Mouse (Mus musculus): Measurements from ENCODE around the gene Prdx5. TPM values are rescaled to one million over a fixed set of nuclear protein-coding genes. Genes with fewer than 3 reads are reported as not detected.

Prdx5 gene
- polyA plus RNA-seq, 1 experiment from 2014 or later = 215 TPM

DNA sequence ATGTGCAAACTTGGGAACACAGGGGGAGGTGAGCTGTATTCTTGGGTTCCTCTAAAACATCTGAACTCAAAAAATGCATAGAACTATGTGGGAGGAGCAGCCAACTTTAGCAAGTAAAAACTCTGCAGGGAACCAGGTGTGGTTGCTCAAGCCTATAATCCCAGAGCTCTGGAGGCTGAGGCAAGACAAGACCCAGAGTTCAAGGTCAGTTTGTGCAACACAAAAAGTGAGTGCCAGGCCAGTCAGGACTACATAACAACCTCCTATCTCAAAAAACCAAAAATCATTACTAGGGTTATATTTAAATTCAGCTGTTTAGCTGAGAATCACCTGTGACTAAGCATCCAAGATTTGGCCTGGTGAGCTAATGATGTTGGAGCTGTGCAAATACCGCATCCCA, 22.1 kb upstream of the Prdx5 start:
- no peak overlapping the region for H3K4me2 ChIP-seq (ENCODE audit: low read length)
- ATAC-seq (ENCODE audit: low FRiP score, low TSS enrichment) = no peak

DNA sequence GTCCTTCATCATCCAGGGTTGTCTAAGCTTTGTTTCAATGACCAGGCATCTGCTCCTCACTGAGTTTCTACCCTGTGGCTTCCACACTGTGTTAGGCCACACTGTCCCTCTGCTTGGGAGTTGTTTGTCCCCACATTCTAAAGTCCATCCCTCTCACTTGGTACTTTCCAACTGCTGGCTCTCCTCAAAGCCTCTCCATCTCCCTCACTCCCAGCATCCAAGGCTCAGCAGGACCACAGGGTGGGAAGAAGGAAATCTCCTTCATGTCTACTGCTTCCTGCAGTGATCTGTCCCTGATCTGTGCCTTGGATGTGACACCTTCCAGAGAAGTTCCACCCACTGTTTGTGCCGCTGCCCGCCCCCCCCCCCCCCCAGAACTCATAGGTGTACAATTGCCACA, 21.1 kb upstream of the Prdx5 start:
- ATAC-seq (ENCODE audit: low FRiP score, low TSS enrichment) = no peak
- 0% methylated on average over 2 of the region's 2 CpGs for WGBS

More for the DNA sequence above, 22.1 kb upstream of the Prdx5 start:
- Histone ChIP-seq H3K4me1 (ENCODE audit: control insufficient read depth, insufficient read depth, low read length) (peaks cover 8% of the 10 kb centered on the region; the same call in 1 of the 2 replicates), H3K27ac (replicated peaks; ENCODE audit: low read depth, low read length) (no peak overlapping the region), H3K4me3 (replicated peaks; ENCODE audit: low read depth, low read length) (no peak overlapping the region), H3K9me3 (ENCODE audit: control insufficient read depth, low read length) (no peaks in the 10 kb centered on the region), H3K9ac (replicated peaks; ENCODE audit: low read length) (no peak overlapping the region), H3K36me3 (ENCODE audit: control insufficient read depth, insufficient read depth, low read length) (no peaks in the 10 kb centered on the region), H3K27me3 (ENCODE audit: control insufficient read depth, insufficient read depth, low read length) (peaks cover 80% of the 10 kb centered on the region)
- no peak for DNase-seq
- WGBS = 39% methylated on average over 1 of the region's 1 CpGs

DNA sequence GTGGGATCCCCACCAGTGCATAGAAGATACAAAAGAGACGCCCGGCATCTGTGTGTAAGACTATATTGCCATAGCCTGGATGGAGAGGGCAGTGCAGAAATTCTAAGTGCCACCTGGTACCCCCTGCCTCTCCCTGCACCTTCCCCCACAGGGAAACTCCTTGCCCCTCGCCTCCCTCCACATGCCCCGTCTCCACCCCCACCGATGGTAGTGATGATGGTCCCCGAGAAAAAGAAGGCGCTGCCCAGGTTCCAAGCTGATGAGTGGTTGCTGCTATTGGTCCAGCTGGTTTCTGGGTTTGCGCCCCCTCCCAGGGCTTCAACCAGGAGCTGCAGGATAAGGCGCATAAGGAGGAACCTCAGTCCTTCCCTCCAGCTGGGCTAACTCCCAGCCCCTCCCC, 18.2 kb upstream of the Prdx5 start:
- H3K4me3 ChIP-seq (replicated peaks; ENCODE audit: low read depth, low read length) = no peak overlapping the region
- no peak overlapping the region for H3K9ac ChIP-seq (replicated peaks; ENCODE audit: low read length)
- H3K4me1 ChIP-seq (ENCODE audit: control insufficient read depth, insufficient read depth, low read length) = no peaks in the 10 kb centered on the region
- ATAC-seq (ENCODE audit: low FRiP score, low TSS enrichment) (no peak), DNase-seq (no peak)
- peaks cover 86% of the 10 kb centered on the region for H3K27me3 ChIP-seq (ENCODE audit: control insufficient read depth, insufficient read depth, low read length)
- no peak overlapping the region for H3K4me2 ChIP-seq (ENCODE audit: low read length)
- no peaks in the 10 kb centered on the region for H3K9me3 ChIP-seq (ENCODE audit: control insufficient read depth, low read length)
- no peaks in the 10 kb centered on the region for H3K36me3 ChIP-seq (ENCODE audit: control insufficient read depth, insufficient read depth, low read length)
- WGBS = 10% methylated on average over 9 of the region's 9 CpGs
- H3K27ac ChIP-seq (replicated peaks; ENCODE audit: low read depth, low read length) = no peak overlapping the region

More for the DNA sequence above, 21.1 kb upstream of the Prdx5 start:
- Histone ChIP-seq H3K4me3 (replicated peaks; ENCODE audit: low read depth, low read length) (no peak overlapping the region), H3K27ac (replicated peaks; ENCODE audit: low read depth, low read length) (no peak overlapping the region), H3K4me2 (ENCODE audit: low read length) (no peak overlapping the region), H3K27me3 (ENCODE audit: control insufficient read depth, insufficient read depth, low read length) (peaks cover 86% of the 10 kb centered on the region), H3K4me1 (ENCODE audit: control insufficient read depth, insufficient read depth, low read length) (peaks cover 8% of the 10 kb centered on the region; the same call in 1 of the 2 replicates), H3K36me3 (ENCODE audit: control insufficient read depth, insufficient read depth, low read length) (no peaks in the 10 kb centered on the region), H3K9ac (replicated peaks; ENCODE audit: low read length) (no peak overlapping the region), H3K9me3 (ENCODE audit: control insufficient read depth, low read length) (no peaks in the 10 kb centered on the region)
- no peak for DNase-seq

GRCm38 (mm10) chr19:6926559-6927255, 16.8 kb upstream of the Prdx5 start:
- H3K27ac ChIP-seq (replicated peaks; ENCODE audit: low read depth, low read length) = no peak overlapping the region
- H3K4me2 ChIP-seq (ENCODE audit: low read length) = peak overlapping the region; percentile 23
- 10% methylated on average over 26 of the region's 26 CpGs for whole genome bisulfite sequencing
- ATAC-seq (ENCODE audit: low FRiP score, low TSS enrichment) (no peak), DNase-seq (peak; percentile 58)
- peak overlapping the region; percentile 8; the same call in 1 of the 2 replicates for H3K4me3 ChIP-seq (replicated peaks; ENCODE audit: low read depth, low read length)
- H3K36me3 ChIP-seq (ENCODE audit: control insufficient read depth, insufficient read depth, low read length) = no peaks in the 10 kb centered on the region
- H3K4me1 ChIP-seq (ENCODE audit: control insufficient read depth, insufficient read depth, low read length) = peaks cover 7% of the 10 kb centered on the region; the same call in 1 of the 2 replicates
- H3K9ac ChIP-seq (replicated peaks; ENCODE audit: low read length) = no peak overlapping the region
- no peaks in the 10 kb centered on the region for H3K9me3 ChIP-seq (ENCODE audit: control insufficient read depth, low read length)
- peaks cover 79% of the 10 kb centered on the region for H3K27me3 ChIP-seq (ENCODE audit: control insufficient read depth, insufficient read depth, low read length)

DNA sequence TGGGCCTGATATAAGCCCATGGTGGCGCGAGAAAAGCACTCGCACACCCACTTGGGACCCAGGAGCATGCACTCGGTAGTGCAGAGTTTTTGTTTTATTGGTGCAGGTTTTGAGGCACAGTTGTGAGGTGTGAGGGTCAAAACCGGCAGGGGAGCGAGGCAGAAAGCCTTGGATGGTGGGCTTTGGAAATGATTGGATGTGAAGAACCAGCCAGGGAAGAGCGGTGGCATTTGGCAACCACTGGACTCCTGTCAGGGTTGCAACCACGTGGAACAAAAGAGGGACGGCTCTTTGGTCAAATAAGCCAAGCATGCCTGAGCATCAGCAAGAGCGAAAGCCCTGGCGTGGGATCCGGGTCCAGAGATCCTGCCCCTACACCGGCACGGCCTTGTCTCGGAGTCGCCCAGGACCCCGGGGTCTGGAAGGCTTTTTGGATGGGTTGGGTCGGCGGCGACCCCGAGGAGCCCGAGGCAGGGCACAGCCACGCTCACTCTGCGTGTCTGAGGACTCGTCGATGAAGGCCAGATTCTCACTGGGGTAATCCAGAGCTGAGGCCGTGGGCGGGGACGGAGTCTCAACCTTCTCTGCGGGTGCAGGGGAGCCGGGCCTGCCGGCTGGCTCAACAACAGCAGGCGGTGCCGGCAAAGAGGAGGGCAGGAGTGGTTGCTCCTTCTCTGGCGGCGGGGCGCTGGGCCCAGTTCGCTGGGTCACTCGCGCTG, 15.9 kb upstream of the Prdx5 start:
- Histone ChIP-seq H3K27ac (replicated peaks; ENCODE audit: low read depth, low read length) (no peak overlapping the region), H3K36me3 (ENCODE audit: control insufficient read depth, insufficient read depth, low read length) (no peaks in the 10 kb centered on the region), H3K27me3 (ENCODE audit: control insufficient read depth, insufficient read depth, low read length) (peaks cover 70% of the 10 kb centered on the region), H3K9ac (replicated peaks; ENCODE audit: low read length) (no peak overlapping the region), H3K9me3 (ENCODE audit: control insufficient read depth, low read length) (no peaks in the 10 kb centered on the region), H3K4me2 (ENCODE audit: low read length) (no peak overlapping the region), H3K4me1 (ENCODE audit: control insufficient read depth, insufficient read depth, low read length) (peaks cover 7% of the 10 kb centered on the region), H3K4me3 (replicated peaks; ENCODE audit: low read depth, low read length) (no peak overlapping the region)
- 3% methylated on average over 40 of the region's 40 CpGs for WGBS
- no peak for DNase-seq
- ATAC-seq (ENCODE audit: low FRiP score, low TSS enrichment) = no peak

- no peak for DNase-seq
- ATAC-seq (ENCODE audit: low FRiP score, low TSS enrichment) = no peak
- Histone ChIP-seq H3K4me2 (ENCODE audit: low read length) (0 out of 2 replicates have a peak within 1 kb of the TSS, but pooled peaks have one; percentile 0), H3K9me3 (ENCODE audit: control insufficient read depth, low read length) (no peaks in the 10 kb centered on the region), H3K36me3 (ENCODE audit: control insufficient read depth, insufficient read depth, low read length) (no peaks in the 10 kb centered on the region), H3K4me3 (replicated peaks; ENCODE audit: low read depth, low read length) (0 out of 2 replicates have a peak within 1 kb of the TSS, but pooled peaks have one; percentile 5), H3K27ac (replicated peaks; ENCODE audit: low read depth, low read length) (no peak within 1 kb of the TSS), H3K9ac (replicated peaks; ENCODE audit: low read length) (no peak within 1 kb of the TSS), H3K4me1 (ENCODE audit: control insufficient read depth, insufficient read depth, low read length) (peaks cover 13% of the 10 kb centered on the region), H3K27me3 (ENCODE audit: control insufficient read depth, insufficient read depth, low read length) (peaks cover 67% of the 10 kb centered on the region)
- 3% methylated on average over 9 of the region's 9 CpGs for WGBS
These were observed 15.3 kb upstream of the Prdx5 start, which contains the start of gene Catsperz for GRCm38 (mm10) chr19:6925307-6925573. TSS of gene Catsperz (minus strand) at chr19:6925380.

DNA sequence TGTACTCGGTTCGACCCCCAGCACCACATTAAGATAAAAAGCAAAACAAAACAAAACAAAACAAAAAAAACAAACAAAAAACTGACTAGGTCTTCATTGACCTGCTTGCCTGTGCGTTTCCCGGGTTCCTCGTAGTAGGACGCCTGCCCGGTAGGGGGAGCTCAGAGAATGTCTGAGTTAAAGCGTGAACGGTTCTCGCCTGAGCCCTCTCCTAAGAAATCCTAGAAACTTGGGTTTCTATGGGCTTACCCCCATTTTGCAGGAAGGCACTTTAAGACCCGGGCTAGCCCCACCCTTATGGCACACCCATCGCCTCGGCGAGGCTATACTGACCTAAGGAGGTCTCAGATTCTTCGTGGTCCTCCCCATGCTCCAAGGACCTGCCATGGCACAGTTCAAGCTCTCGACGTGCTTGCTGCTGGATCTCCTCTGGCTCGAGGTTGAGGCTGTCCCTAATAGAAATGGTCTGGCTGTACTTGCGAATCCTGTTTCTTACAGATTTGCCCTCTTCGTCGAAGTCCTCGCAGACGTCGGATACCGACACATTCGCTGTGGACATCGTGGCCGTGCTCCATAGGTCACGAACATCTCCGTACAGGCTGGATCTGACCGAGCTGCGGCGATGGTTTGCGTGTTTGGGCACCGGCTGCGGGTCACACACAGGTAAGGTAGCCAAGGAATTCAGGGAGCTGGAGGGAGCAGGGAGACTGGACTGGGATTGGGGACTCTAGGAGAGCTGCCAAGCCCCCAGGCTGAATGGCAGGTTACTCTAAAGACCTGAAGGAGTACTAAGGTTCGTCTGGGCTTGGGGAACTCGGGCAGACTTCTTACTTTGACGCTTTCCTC, 14.8 kb upstream of the Prdx5 start:
- 0 out of 2 replicates have a peak overlapping the region, but pooled peaks have one; percentile 5 for H3K4me3 ChIP-seq (replicated peaks; ENCODE audit: low read depth, low read length)
- no peak for ATAC-seq (ENCODE audit: low FRiP score, low TSS enrichment)
- H3K9ac ChIP-seq (replicated peaks; ENCODE audit: low read length) = no peak overlapping the region
- no peak overlapping the region for H3K27ac ChIP-seq (replicated peaks; ENCODE audit: low read depth, low read length)
- DNase-seq = peak; percentile 90
- H3K9me3 ChIP-seq (ENCODE audit: control insufficient read depth, low read length) = no peaks in the 10 kb centered on the region
- peaks cover 18% of the 10 kb centered on the region for H3K4me1 ChIP-seq (ENCODE audit: control insufficient read depth, insufficient read depth, low read length)
- WGBS = 3% methylated on average over 39 of the region's 39 CpGs
- H3K36me3 ChIP-seq (ENCODE audit: control insufficient read depth, insufficient read depth, low read length) = no peaks in the 10 kb centered on the region
- H3K4me2 ChIP-seq (ENCODE audit: low read length) = 0 out of 2 replicates have a peak overlapping the region, but pooled peaks have one; percentile 0
- peaks cover 67% of the 10 kb centered on the region for H3K27me3 ChIP-seq (ENCODE audit: control insufficient read depth, insufficient read depth, low read length)

DNA sequence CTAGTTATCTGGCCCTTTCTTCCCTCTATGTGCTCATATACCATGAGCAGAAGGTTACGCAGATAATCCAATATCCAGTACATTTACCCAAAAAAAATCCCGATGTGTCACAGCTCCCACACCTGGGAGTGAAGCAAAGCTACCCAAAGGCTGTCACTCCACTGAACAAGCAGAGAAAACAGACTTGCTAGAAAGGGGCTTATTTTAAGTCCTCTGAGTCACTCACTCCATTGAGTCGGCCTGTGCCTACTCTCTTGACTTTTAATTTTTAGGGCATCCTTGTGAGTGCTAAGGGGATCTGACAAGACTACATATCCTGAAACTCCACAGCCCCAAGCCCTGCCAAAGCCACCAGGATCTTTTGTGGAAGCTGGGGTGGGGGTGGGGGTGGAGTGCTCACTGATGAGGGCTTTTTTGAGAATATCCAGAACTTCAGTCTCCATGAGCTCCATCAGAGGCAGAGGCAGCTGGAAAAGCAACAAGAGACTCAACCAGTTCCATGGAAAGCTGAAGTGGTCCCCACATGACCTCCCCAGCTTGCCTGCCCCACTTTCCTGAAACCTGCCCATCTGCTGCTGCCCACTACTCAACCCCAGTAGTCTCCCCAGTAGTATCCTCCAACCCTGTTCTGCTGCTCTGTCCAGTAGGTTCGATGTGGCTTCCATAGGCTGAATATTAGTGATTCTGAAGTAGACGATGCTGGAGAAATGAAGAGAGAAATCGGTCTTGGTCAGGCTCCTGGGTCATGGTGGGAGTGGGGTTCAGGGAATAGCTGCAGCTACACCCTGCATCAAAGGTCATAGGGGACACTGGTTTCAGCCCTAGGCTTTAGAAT, 13.2 kb upstream of the Prdx5 start:
- DNase-seq (no peak), ATAC-seq (ENCODE audit: low FRiP score, low TSS enrichment) (no peak)
- no peaks in the 10 kb centered on the region for H3K9me3 ChIP-seq (ENCODE audit: control insufficient read depth, low read length)
- H3K27ac ChIP-seq (replicated peaks; ENCODE audit: low read depth, low read length) = no peak overlapping the region
- H3K27me3 ChIP-seq (ENCODE audit: control insufficient read depth, insufficient read depth, low read length) = peaks cover 58% of the 10 kb centered on the region
- H3K36me3 ChIP-seq (ENCODE audit: control insufficient read depth, insufficient read depth, low read length) = no peaks in the 10 kb centered on the region
- 61% methylated on average over 6 of the region's 6 CpGs for WGBS
- H3K4me3 ChIP-seq (replicated peaks; ENCODE audit: low read depth, low read length) = no peak overlapping the region
- peaks cover 18% of the 10 kb centered on the region for H3K4me1 ChIP-seq (ENCODE audit: control insufficient read depth, insufficient read depth, low read length)
- no peak overlapping the region for H3K9ac ChIP-seq (replicated peaks; ENCODE audit: low read length)
- H3K4me2 ChIP-seq (ENCODE audit: low read length) = no peak overlapping the region; the same call in 1 of the 2 replicates
